Mouse (Mus musculus): ENCODE data around the gene Ttc16. TPM values are rescaled to one million over a fixed set of nuclear protein-coding genes. Genes with fewer than 3 reads are reported as not detected.

Gene Ttc16
- polyA plus RNA-seq (2012; rRNA removed): 0.54 and 0.72 TPM in 2 replicates

GRCm38 (mm10) chr2:32775359-32776074 lies at the start of gene Ttc16, which contains the start of gene Ptrh1:
TSS of gene Ttc16 (minus strand) at chr2:32775633.
TSS of gene Ptrh1 (plus strand) at chr2:32775786.

DNA sequence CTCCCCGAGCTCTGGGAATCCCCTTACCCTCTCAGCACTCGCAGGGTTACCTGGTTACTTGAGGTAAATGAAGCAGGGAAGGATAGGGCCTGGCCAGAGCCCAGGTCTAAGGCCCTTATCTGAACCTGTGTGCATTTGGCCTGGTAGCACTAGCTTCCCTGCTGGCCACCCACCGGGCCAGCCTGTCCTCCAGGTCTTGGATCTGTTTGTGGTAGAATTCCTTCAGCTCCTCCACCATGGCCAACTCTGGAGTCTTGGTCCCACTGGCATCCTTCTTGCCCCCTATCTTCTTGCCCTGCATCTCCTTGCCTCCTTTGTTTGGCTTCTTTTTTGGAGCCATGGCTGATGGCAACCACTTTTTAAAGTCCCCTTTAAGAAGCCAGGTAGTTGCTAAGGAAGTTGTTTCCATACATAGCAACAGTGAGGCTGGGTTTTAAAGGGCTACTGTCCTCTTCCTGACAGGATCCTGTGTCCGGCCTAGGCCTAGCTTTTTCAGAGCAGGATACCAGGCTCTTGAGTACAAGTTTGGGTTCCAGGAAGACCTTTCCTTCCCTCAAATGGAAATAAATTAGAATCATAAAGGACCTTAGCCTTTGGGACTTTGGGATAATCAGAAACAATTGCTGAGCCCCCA lies 8.7 kb upstream of the Ttc16 start, which contains the start of gene Cfap157:
Gene Cfap157, minus strand, starts transcription at position 381 of the 634 bp plus-strand sequence.

DNA sequence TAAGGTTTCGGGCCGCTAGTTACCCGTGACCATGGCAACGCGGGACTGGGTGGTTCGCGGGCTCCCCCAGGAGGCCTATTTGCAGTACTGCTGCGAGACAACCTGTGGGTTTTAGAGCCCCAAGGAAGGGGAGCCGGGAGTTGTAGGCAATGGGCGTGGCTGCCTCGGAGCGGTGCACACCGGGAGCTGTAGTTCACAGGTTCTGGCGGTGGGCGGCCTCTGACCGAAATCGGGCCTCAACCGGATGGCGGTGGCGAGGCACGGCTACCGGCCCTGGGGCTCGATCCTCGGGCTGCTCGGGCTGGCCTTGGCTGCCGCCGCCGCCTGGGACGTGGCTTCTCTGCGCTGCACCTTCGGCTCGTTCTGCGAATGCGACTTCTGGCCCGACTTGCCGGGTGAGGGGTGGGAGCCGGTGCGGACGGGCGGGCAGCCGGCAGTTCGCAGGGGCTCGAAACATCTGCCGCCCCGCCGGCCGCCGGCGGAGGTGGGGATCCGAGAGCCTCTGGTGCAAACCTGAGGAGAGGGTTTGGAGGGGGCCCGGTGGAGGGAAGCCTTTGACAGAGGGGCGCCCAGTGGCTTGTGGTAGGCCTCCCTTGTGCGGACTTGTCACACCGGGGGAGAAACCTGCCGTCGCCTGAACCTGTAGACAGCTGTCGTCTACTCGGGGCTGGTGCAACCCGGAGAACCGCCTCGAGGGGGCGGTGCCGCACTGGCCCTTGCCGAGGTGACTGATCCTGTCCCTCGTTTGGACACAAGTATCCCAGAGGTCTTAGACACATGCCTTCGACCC lies 18.2 kb downstream of the Ttc16 start, which contains the start of gene Tor2a:
Gene Tor2a, plus strand, starts transcription at position 179 of the 790 bp plus-strand sequence.

GRCm38 (mm10) chr2:32740916-32741272 lies 34.5 kb downstream of the Ttc16 start, which contains the start of gene 6330409D20Rik:
TSS of gene 6330409D20Rik (minus strand) at chr2:32741016.

DNA sequence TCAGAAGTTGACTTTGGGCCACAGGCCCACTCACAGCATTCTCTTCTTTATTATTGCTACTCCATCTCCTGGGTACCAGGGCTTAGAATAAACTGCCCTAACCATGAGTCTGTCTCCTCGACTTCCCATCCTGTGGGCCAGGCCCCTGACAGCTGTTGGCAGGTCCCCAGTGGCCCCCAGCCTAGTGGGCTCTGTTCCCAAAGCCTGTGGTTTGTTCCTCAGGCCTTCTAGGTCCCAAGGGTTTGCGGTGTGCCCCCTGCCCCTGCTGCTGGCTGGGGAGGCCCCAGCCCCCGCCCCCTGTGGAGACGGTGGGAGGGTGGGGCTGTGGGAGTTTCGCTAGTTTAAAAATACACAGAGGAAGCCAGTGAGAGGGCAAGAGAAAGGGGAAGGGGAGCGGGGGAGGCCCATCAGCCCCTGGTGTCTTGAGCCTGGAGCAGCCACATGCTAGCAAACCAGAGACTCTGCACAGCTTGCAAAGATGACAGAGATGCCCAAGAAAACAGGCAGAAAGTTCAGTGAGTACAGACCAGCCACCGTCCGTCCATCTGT lies 54.7 kb downstream of the Ttc16 start, which contains the start of gene Sh2d3c:
Gene Sh2d3c, plus strand, starts transcription at position 375 of the 549 bp plus-strand sequence.

DNA sequence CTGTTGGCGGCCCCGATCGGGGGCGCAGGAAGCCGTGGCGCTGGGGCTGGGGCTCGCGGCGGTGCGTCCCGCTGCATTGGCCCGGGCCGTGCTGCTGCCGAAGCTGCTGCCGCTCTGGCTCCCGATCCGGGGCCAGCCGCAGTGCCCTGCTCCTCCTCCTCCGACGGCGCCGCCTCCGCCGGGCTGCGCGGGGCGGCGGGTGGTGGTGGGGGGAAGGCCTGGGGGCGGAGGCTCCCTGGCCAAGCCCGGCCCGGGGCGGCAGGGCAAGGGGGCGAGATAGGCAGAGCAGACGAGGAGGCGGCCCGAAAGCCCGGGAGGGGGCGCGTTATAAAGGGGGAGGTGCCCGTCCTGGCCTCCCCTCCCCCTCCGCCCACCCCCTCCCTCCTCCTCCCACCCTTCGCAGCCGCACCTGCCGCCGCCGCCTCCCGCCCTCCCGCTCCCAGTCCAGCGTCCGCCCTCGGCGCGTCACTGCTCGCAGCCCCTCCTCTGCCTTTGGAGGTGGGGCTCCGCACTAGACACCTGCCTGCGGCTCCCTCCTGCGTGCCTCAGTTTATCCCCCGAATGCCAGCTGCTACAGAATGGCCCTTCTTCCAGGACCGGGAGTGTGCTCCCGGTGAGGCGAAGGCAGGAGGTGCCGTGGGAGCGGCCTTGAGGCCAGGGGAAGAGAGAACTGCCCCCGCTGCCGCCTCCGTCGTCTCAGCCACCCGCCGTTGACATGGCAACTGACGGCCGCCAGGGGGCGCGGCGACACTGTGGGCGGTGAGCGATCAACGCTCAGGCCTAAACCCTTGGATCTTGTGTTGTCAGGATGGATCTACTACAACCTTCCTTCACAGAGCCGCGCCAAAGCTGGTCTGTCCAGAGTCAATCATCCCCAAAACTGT lies 62.3 kb downstream of the Ttc16 start, which contains the start of gene Cdk9:
Gene Cdk9, minus strand, starts transcription at position 143 of the 884 bp plus-strand sequence.

Other genes starting within 250 kb of the Ttc16 start
- 9.0 and 12.9 TPM in 2 replicates for gene Fam102a, start 240.3 kb downstream of the Ttc16 start, polyA plus RNA-seq (2012; rRNA removed)
- 56.0 and 109 TPM in 2 replicates for gene Dpm2, start 204.8 kb downstream of the Ttc16 start, polyA plus RNA-seq (2012; rRNA removed)
- gene Pip5kl1, start 200.8 kb downstream of the Ttc16 start, polyA plus RNA-seq (2012; rRNA removed): 3.0 and 4.0 TPM in 2 replicates
- 0.17 TPM in 1 of 2 replicates, not detected in the other for gene 9430097D07Rik, start 199.9 kb downstream of the Ttc16 start, polyA plus RNA-seq (2012; rRNA removed)
- gene St6galnac4, start 188.5 kb downstream of the Ttc16 start, polyA plus RNA-seq (2012; rRNA removed): 11.2 and 17.1 TPM in 2 replicates
- 11.2 and 18.9 TPM in 2 replicates for gene St6galnac6, start 175.9 kb downstream of the Ttc16 start, polyA plus RNA-seq (2012; rRNA removed)
- gene Ak1, start 153.9 kb downstream of the Ttc16 start, polyA plus RNA-seq (2012; rRNA removed): 16.9 and 20.1 TPM in 2 replicates
- gene Eng, start 129.0 kb downstream of the Ttc16 start, polyA plus RNA-seq (2012; rRNA removed): 12.2 and 24.3 TPM in 2 replicates
- gene Fpgs, start 71.5 kb downstream of the Ttc16 start, polyA plus RNA-seq (2012; rRNA removed): 33.0 and 37.9 TPM in 2 replicates
- gene Cdk9, start 62.6 kb downstream of the Ttc16 start, polyA plus RNA-seq (2012; rRNA removed): 172 and 189 TPM in 2 replicates
- 17.9 and 30.9 TPM in 2 replicates for gene Sh2d3c, start 54.6 kb downstream of the Ttc16 start, polyA plus RNA-seq (2012; rRNA removed)
- 1.4 and 1.5 TPM in 2 replicates for gene 6330409D20Rik, start 34.6 kb downstream of the Ttc16 start, polyA plus RNA-seq (2012; rRNA removed)
- gene Tor2a, start 18.4 kb downstream of the Ttc16 start, polyA plus RNA-seq (2012; rRNA removed): 53.3 and 64.5 TPM in 2 replicates
- gene Ptrh1, start 153 bp upstream of the Ttc16 start, polyA plus RNA-seq (2012; rRNA removed): 8.9 and 13.2 TPM in 2 replicates
- 0.20 and 0.28 TPM in 2 replicates for gene Cfap157, start 8.8 kb upstream of the Ttc16 start, polyA plus RNA-seq (2012; rRNA removed)
- 39.4 and 42.9 TPM in 2 replicates for gene Stxbp1, start 71.6 kb upstream of the Ttc16 start, polyA plus RNA-seq (2012; rRNA removed)
- 22.8 and 32.0 TPM in 2 replicates for gene Fam129b, start 100.5 kb upstream of the Ttc16 start, polyA plus RNA-seq (2012; rRNA removed)
- gene Rpl12, start 185.9 kb upstream of the Ttc16 start, polyA plus RNA-seq (2012; rRNA removed): 1,268 and 1,847 TPM in 2 replicates
- 15.1 TPM in 2 replicates for gene Lrsam1, start 186.0 kb upstream of the Ttc16 start, polyA plus RNA-seq (2012; rRNA removed)
- 12.7 and 18.4 TPM in 2 replicates for gene Slc2a8, start 206.4 kb upstream of the Ttc16 start, polyA plus RNA-seq (2012; rRNA removed)